Comparison of ENCODE assay signal across 19 mouse cellular contexts in genomic region chr5:136172939-136173338, GRCm38 (mm10). TPM values are rescaled to one million over a fixed set of nuclear protein-coding genes. Genes with fewer than 3 reads are reported as not detected.
DNase-seq lines count a peak whose midpoint lies in the region; ATAC-seq and TF ChIP-seq lines count a peak whose summit lies in the region.
"Had no signal": no experiment of that assay in that cellular context is flagged by ENCODE, and none has a peak within 500 bp of the region (broad histone marks: within the 10 kb centered on the region; RNA-seq: fewer than 3 reads in every experiment).

No protein-coding gene starts in this region.

- TF ChIP-seq POLR2A in thymus, adult 2 months (IDR thresholded peaks at IDR 0.05; ENCODE audit: control insufficient read depth, extremely low read depth, insufficient read depth, low read length, poor library complexity), result no peak

- H3K27me3 ChIP-seq in lung, embryonic 15.5 days, result no peaks in the 10 kb centered on the region
- H3K27me3 ChIP-seq in thymus, adult 2 months (ENCODE audit: control insufficient read depth, insufficient read depth, low read length), result no peaks in the 10 kb centered on the region
- H3K27me3 ChIP-seq: embryonic facial prominence, embryonic 13.5 days; hindbrain, embryonic 15.5 days had no signal

- 68% methylated on average over 9 of the region's 9 CpGs for WGBS in lung, embryonic 15.5 days
- 80% methylated on average over 9 of the region's 9 CpGs for WGBS in thymus, adult 2 months
- 88% methylated on average over 8 of the region's 9 CpGs for WGBS in macrophage (ENCODE audit: missing documents)

- no peak for TF ChIP-seq CTCF in thymus, adult 2 months (IDR thresholded peaks at IDR 0.05; ENCODE audit: borderline replicate concordance, control insufficient read depth, extremely low read depth, insufficient read depth, low read length, poor library complexity)

- no peak overlapping the region for H3K4me2 ChIP-seq in lung, embryonic 15.5 days
- H3K4me2 ChIP-seq: embryonic facial prominence, embryonic 13.5 days; forebrain, embryonic 12.5 days; heart, embryonic 13.5 days; hindbrain, embryonic 15.5 days had no signal

- H3K27ac ChIP-seq in lung, embryonic 15.5 days, result 0 out of 2 replicates have a peak overlapping the region, but pooled peaks have one; percentile 95
- H3K27ac ChIP-seq in thymus, adult 2 months (ENCODE audit: control insufficient read depth, insufficient read depth, low read length), result 0 out of 2 replicates have a peak overlapping the region, but pooled peaks have one; percentile 21
- peak overlapping the region; percentile 96 for H3K27ac ChIP-seq in macrophage
- H3K27ac ChIP-seq: forebrain, embryonic 12.5 days; gastrocnemius, adult 2 months had no signal

- no peak for DNase-seq in lung, postnatal 36 days
- no peak for DNase-seq in thymus, adult 2 months
- DNase-seq in thymus, adult 18-20 months, result no peak
- no peak for DNase-seq in gastrocnemius, postnatal 36 days
- DNase-seq: adrenal gland, adult 8-10 months; cerebellum, adult 18-20 months; cerebellum, adult 9-11 months; cerebellum, postnatal 36 days; gastrocnemius, adult 2 months; gastrocnemius, postnatal 25 days; heart, postnatal 36 days had no signal

- ATAC-seq in lung, embryonic 15.5 days (ENCODE audit: borderline replicate concordance, extremely low read depth, low FRiP score, low TSS enrichment), result no peak
- ATAC-seq in megakaryocyte-erythroid progenitor cell, adult 5-6 weeks (replicated peaks; ENCODE audit: low FRiP score, low TSS enrichment, poor library complexity, severe bottlenecking), result no peak
- ATAC-seq: forebrain, embryonic 16.5 days had no signal

- no peaks in the 10 kb centered on the region for H3K9me3 ChIP-seq in lung, embryonic 15.5 days
- H3K9me3 ChIP-seq: embryonic facial prominence, embryonic 13.5 days; hindbrain, embryonic 15.5 days had no signal

- peaks cover 20% of the 10 kb centered on the region; the same call in 1 of the 2 replicates for H3K79me2 ChIP-seq in macrophage (ENCODE audit: inconsistent target)

- peaks cover 12% of the 10 kb centered on the region for H3K36me3 ChIP-seq in lung, embryonic 15.5 days
- peaks cover 4% of the 10 kb centered on the region; the same call in 1 of the 2 replicates for H3K36me3 ChIP-seq in thymus, adult 2 months (ENCODE audit: control insufficient read depth, insufficient read depth, low read length)
- peaks cover 5% of the 10 kb centered on the region; the same call in 1 of the 2 replicates for H3K36me3 ChIP-seq in macrophage (ENCODE audit: inconsistent target)

- no peak overlapping the region for H3K4me3 ChIP-seq in lung, embryonic 15.5 days
- no peak overlapping the region for H3K4me3 ChIP-seq in thymus, adult 2 months (ENCODE audit: control insufficient read depth, insufficient read depth, low read length)
- H3K4me3 ChIP-seq in macrophage (ENCODE audit: inconsistent target), result no peak overlapping the region
- H3K4me3 ChIP-seq: embryonic facial prominence, embryonic 13.5 days; forebrain, embryonic 12.5 days; gastrocnemius, adult 2 months; heart, embryonic 13.5 days; hindbrain, embryonic 15.5 days had no signal

- H3K9ac ChIP-seq in lung, embryonic 15.5 days, result no peak overlapping the region
- H3K9ac ChIP-seq: embryonic facial prominence, embryonic 13.5 days; forebrain, embryonic 12.5 days; heart, embryonic 13.5 days; hindbrain, embryonic 15.5 days had no signal

- H3K4me1 ChIP-seq in lung, embryonic 15.5 days, result peaks cover 36% of the 10 kb centered on the region
- H3K4me1 ChIP-seq in thymus, adult 2 months (replicated peaks; ENCODE audit: control insufficient read depth, insufficient read depth, low read length), result peaks cover 40% of the 10 kb centered on the region

- intact Hi-C loops in gastrocnemius, postnatal 36 days (cut with DNase I), result no loop called here

RNA-seq across cellular contexts. Expression of gene Orai2, which starts 2.4 kb away (rescaled TPM):
- polyA plus RNA-seq in lung, embryonic 15.5 days (2015; fragmentation: Nextera tagmentation; extraction: Ambion mirVana), result 7.7 and 8.3 TPM in 2 replicates
- polyA plus RNA-seq in thymus, adult 2 months (2012; rRNA removed), result 276 and 292 TPM in 2 replicates
- 1,000 to 10,000 TPM in 4 of 26 experiments, 100 to 1,000 TPM in 14, 10 to 100 TPM in 8; 34.7 to 1,259 (median 261) TPM for total RNA-seq in macrophage (2018; cell fraction: chromatin; rRNA removed)
- 100 to 1,000 TPM in 2 of 26 experiments, 10 to 100 TPM in 24; 13.7 to 103 (median 22.1) TPM for total RNA-seq in macrophage (2018; cell fraction: cytosol; rRNA removed)
- total RNA-seq in macrophage (2018; cell fraction: nucleus; rRNA removed), result 100 to 1,000 TPM in 18 of 26 experiments, 10 to 100 TPM in 8; 26.9 to 743 (median 214) TPM
- polyA plus RNA-seq in macrophage (2018), result 7.1 to 19.8 TPM (median 13.8 TPM) in 3 replicates
- 14.5 and 20.3 TPM in 2 replicates for total RNA-seq in megakaryocyte-erythroid progenitor cell, adult 5-6 weeks (2014; fragmentation: Nextera tagmentation)
- 10.1 and 23.9 TPM in 2 replicates for total RNA-seq in megakaryocyte-erythroid progenitor cell, adult 5-6 weeks (2017)
- total RNA-seq in gastrocnemius, postnatal 36 days (2021), result 1 to 10 TPM in 1 of 2 experiments, under 1 TPM in 1; 0.82 to 1.2 TPM

RNA-seq across cellular contexts. Expression of gene Prkrip1, which starts 25.8 kb away (rescaled TPM):
- polyA plus RNA-seq in lung, embryonic 15.5 days (2015; fragmentation: Nextera tagmentation; extraction: Ambion mirVana), result 37.7 and 42.8 TPM in 2 replicates
- 15.9 and 20.7 TPM in 2 replicates for polyA plus RNA-seq in thymus, adult 2 months (2012; rRNA removed)
- total RNA-seq in macrophage (2018; cell fraction: chromatin; rRNA removed), result 10 to 100 TPM; 17.4 to 43.3 (median 26.6) TPM
- total RNA-seq in macrophage (2018; cell fraction: cytosol; rRNA removed), result 10 to 100 TPM; 11.5 to 41.4 (median 26.0) TPM
- 10 to 100 TPM; 10.2 to 32.9 (median 18.7) TPM for total RNA-seq in macrophage (2018; cell fraction: nucleus; rRNA removed)
- 12.4 to 58.1 TPM (median 23.3 TPM) in 3 replicates for polyA plus RNA-seq in macrophage (2018)
- 24.2 and 32.6 TPM in 2 replicates for total RNA-seq in megakaryocyte-erythroid progenitor cell, adult 5-6 weeks (2014; fragmentation: Nextera tagmentation)
- total RNA-seq in megakaryocyte-erythroid progenitor cell, adult 5-6 weeks (2017), result 67.4 and 131 TPM in 2 replicates
- total RNA-seq in gastrocnemius, postnatal 36 days (2021), result 10 to 100 TPM; 20.9 to 21.4 TPM

RNA-seq across cellular contexts. Expression of gene Alkbh4, which starts 37.0 kb away (rescaled TPM):
- 15.4 and 18.0 TPM in 2 replicates for polyA plus RNA-seq in lung, embryonic 15.5 days (2015; fragmentation: Nextera tagmentation; extraction: Ambion mirVana)
- 54.2 and 55.2 TPM in 2 replicates for polyA plus RNA-seq in thymus, adult 2 months (2012; rRNA removed)
- 10 to 100 TPM in 6 of 26 experiments, 1 to 10 TPM in 19, under 1 TPM in 1; 0.82 to 14.3 (median 5.4) TPM for total RNA-seq in macrophage (2018; cell fraction: chromatin; rRNA removed)
- 10 to 100 TPM in 5 of 26 experiments, 1 to 10 TPM in 21; 2.0 to 12.4 (median 8.2) TPM for total RNA-seq in macrophage (2018; cell fraction: cytosol; rRNA removed)
- total RNA-seq in macrophage (2018; cell fraction: nucleus; rRNA removed), result 10 to 100 TPM in 9 of 26 experiments, 1 to 10 TPM in 17; 1.6 to 16.2 (median 7.5) TPM
- polyA plus RNA-seq in macrophage (2018), result 3.8 to 8.1 TPM (median 7.9 TPM) in 3 replicates
- total RNA-seq in megakaryocyte-erythroid progenitor cell, adult 5-6 weeks (2014; fragmentation: Nextera tagmentation), result 12.1 and 19.2 TPM in 2 replicates
- total RNA-seq in megakaryocyte-erythroid progenitor cell, adult 5-6 weeks (2017), result 8.1 and 8.5 TPM in 2 replicates
- 1 to 10 TPM; 3.8 to 4.1 TPM for total RNA-seq in gastrocnemius, postnatal 36 days (2021)

RNA-seq across cellular contexts. Expression of gene Lrwd1, which starts 37.1 kb away (rescaled TPM):
- polyA plus RNA-seq in lung, embryonic 15.5 days (2015; fragmentation: Nextera tagmentation; extraction: Ambion mirVana), result 36.7 and 37.5 TPM in 2 replicates
- polyA plus RNA-seq in thymus, adult 2 months (2012; rRNA removed), result 136 and 138 TPM in 2 replicates
- total RNA-seq in macrophage (2018; cell fraction: chromatin; rRNA removed), result 10 to 100 TPM in 23 of 26 experiments, 1 to 10 TPM in 3; 7.4 to 46.2 (median 24.5) TPM
- 10 to 100 TPM in 4 of 26 experiments, 1 to 10 TPM in 22; 4.8 to 11.6 (median 8.1) TPM for total RNA-seq in macrophage (2018; cell fraction: cytosol; rRNA removed)
- 10 to 100 TPM in 15 of 26 experiments, 1 to 10 TPM in 11; 6.6 to 29.7 (median 12.1) TPM for total RNA-seq in macrophage (2018; cell fraction: nucleus; rRNA removed)
- 6.0 to 13.5 TPM (median 9.4 TPM) in 3 replicates for polyA plus RNA-seq in macrophage (2018)
- 64.7 and 67.4 TPM in 2 replicates for total RNA-seq in megakaryocyte-erythroid progenitor cell, adult 5-6 weeks (2014; fragmentation: Nextera tagmentation)
- total RNA-seq in megakaryocyte-erythroid progenitor cell, adult 5-6 weeks (2017), result 47.7 and 49.6 TPM in 2 replicates
- total RNA-seq in gastrocnemius, postnatal 36 days (2021), result 1 to 10 TPM; 3.7 to 4.0 TPM

RNA-seq across cellular contexts. Expression of gene Polr2j, which starts 56.5 kb away (rescaled TPM):
- polyA plus RNA-seq in lung, embryonic 15.5 days (2015; fragmentation: Nextera tagmentation; extraction: Ambion mirVana), result 198 and 223 TPM in 2 replicates
- 81.9 and 89.4 TPM in 2 replicates for polyA plus RNA-seq in thymus, adult 2 months (2012; rRNA removed)
- total RNA-seq in macrophage (2018; cell fraction: chromatin; rRNA removed), result 10 to 100 TPM in 5 of 26 experiments, 1 to 10 TPM in 21; 2.0 to 13.9 (median 6.0) TPM
- total RNA-seq in macrophage (2018; cell fraction: cytosol; rRNA removed), result 10 to 100 TPM; 39.3 to 85.6 (median 60.6) TPM
- total RNA-seq in macrophage (2018; cell fraction: nucleus; rRNA removed), result 10 to 100 TPM in 17 of 26 experiments, 1 to 10 TPM in 9; 6.1 to 23.0 (median 13.5) TPM
- polyA plus RNA-seq in macrophage (2018), result 75.0 to 118 TPM (median 101 TPM) in 3 replicates
- total RNA-seq in megakaryocyte-erythroid progenitor cell, adult 5-6 weeks (2014; fragmentation: Nextera tagmentation), result 227 and 248 TPM in 2 replicates
- 163 and 177 TPM in 2 replicates for total RNA-seq in megakaryocyte-erythroid progenitor cell, adult 5-6 weeks (2017)
- 10 to 100 TPM; 56.0 to 60.9 TPM for total RNA-seq in gastrocnemius, postnatal 36 days (2021)

Comparison
In these comparisons a context has a peak if more than half of its experiments do, and no peak if none do; other contexts are left out.
1. H3K27ac ChIP-seq: peak in every context shown above with its lines; median percentile 96 in macrophage; 95 in lung, embryonic 15.5 days; 21 in thymus, adult 2 months.
2. RNA of gene Orai2, which starts 2.4 kb away (polyA plus RNA-seq): 276 to 292 TPM in thymus, adult 2 months; 7.7 to 8.3 TPM in lung, embryonic 15.5 days and 7.1 to 19.8 TPM in macrophage; every median in the first group is over 10 times any median in the second.